Mouse (Mus musculus) thymus, postnatal 10 days (tissue): ENCODE results near the gene Cdadc1.

Experiments
- DNase-seq, 2 experiments: peaks; one replicate each; pipeline ENCODE4 v3.0.0; 2021; ENCODE audit warnings: low spot score in 2 of 2

Cdadc1 gene

DNA sequence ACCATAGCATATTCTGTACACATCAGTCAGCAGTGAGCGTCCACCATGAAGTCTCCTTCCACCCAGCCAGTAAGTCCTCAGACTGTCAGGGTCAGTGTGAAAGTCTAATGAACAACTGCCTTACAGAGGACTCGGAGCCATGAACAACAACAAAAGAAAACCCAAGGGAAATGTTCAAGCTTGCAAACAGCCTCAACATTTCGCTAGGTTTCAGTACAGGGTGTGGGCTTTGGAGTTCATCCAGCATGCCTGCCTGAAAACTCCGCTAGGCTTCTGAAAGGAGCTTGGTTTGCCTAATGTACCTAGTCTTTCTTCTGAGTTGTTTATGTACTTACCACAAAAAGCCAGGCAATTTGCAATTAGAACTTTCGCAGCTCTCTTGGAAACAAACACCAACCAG is 53.8 kb downstream of the Cdadc1 start:
- no peak for DNase-seq

DNA sequence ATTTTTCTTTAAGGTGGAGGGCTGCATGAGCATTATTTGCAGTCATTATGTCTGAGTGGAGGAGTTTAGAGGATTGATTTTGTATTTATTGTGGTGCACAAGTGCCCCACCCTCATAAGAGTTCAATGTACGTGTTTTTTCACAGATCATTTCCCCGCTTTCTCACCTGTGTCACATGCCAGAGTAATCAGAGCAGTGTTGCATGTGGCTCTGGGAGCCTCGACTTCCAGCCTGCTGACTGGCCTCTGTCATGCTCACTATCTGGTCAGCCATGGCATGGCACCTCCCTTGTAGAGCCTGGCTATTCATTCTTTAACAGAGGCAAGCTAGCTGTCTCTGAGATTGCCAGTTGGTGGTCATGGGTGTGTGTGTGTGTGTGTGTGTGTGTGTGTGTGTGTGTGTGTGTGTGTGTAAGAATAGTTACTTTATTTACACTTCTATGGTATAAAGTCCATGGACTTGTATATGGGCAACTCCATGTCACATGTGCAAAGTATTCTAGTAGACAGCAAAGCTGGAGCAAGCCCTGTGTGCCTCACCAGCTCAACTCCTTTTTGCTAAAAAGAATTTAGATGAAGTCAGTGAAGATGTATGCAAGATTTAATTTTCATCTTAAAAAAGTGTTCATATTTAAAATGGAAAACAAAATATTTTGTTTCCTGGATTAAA is 54.5 kb downstream of the Cdadc1 start:
- no peak for DNase-seq

DNA sequence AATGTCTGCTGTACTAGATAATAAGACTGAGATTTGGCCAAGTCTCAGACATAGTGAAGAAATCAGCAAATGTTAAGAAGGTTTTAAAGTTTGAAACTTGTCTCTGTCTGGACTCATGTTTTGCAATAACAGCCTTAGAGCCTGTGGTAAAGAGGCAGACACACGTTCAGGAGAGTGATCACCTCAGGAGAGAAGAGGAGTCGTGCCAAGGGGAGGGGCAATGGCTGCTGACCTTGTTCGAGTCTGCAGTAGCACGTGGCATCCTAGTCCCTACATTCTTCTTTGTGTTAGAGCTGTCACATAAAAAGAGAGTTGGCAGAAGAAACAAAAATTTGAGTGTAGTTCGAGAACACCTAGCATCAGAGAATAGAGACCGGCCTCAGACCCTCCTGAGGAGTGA is 57.0 kb downstream of the Cdadc1 start:
- no peak for DNase-seq

DNA sequence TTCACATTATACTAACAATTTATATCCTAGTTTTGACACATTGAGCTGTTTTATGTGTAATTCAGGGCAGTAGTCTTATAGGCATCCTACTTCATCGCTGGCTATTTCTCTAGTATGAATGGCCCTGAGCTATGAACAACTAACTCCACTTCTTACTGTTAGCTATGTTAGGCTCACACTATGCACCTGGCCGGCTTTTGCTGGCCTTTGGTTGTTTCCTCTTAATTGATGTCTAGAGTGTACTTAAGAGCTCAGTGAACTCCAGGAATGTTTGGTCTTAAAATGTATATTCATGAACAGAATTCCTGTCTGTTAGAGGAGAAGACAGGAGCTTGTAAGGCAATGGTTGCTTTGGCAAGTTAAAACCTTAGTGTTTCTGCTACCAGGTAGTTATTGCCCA is 57.5 kb downstream of the Cdadc1 start:
- DNase-seq, result no peak

DNA sequence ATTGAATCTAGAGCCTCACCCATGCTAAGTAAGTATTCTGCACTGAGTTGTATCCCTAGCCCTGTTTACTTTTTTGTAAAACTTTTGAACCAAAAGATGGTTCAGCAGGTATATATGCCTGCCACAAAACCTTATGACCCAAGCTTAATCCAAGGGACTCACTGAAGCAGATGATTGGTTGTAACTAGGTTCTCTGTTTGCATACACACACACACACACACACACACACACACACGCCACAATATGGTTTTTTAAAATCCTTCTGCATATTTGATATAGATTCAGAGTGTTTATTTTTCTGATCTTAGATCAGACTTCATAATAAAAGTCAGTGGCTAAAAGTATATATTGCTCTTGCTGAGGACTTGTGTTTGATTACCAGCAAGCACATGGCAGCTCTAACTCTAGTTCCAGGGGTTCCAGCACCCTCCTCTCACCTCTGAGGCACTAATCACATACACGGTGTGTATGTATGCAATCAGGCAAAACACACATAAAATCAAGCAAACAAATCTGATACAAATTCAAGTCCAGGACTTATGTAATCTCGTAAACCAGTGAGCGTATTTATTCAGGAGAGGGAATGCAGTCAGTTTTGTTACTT is 59.8 kb downstream of the Cdadc1 start:
- DNase-seq, result no peak

DNA sequence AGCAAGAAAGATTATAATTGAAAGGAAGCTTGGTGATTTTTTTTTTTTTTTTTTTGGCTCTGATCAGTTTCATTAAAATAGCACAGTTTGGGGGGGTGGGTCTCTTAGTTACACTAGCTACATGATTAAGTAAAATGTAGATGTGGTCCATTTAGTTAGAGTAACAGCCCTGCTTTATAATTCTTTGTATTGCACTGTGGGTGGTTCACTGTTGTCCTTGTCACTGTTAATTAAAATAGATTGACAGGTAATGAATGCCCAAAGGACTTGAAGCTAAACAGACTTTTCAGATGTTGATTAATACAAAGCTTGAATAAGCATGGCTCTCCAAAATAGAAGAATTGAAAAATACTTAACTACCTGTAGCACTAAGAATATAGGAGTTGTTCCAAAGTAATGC is 63.9 kb downstream of the Cdadc1 start:
- no peak for DNase-seq

DNA sequence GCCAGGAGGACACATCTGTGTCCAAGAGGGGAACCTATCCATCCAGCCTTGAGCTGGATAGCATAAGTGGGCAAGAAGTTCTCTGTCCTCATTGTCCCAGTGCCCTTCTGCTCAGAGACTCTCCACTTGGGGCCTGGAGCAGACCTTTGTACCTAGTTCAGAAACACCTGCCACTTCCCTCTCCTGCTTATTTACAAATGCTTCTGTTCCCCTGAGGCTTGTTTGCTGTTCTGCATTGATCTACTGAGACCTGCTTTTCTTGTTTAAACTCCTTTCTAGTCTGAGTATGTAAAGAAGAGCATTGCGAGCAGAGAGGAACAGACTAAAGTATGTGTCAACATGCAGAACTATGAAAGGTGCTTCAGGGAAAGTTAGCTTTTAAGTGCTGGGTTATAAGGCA is 64.8 kb downstream of the Cdadc1 start:
- no peak for DNase-seq

DNA sequence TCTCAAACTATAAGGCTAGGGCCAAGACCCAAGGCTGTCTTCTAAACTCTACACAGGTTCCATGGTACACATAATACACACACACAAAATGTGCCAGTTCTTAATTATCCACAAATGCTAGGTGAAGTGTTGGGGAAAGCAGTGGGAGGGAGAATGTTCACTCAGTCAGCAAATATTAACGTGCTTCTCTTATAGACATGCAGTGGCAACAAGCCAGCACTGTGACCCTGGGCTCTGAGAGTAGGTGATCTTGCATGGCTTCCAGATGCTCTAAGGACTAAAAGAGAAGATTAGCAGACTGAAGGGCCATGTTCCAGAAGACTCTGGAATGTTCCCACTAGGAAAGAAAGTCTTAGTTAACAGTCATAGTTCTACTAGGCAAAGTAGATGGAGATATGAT is 67.0 kb downstream of the Cdadc1 start:
- DNase-seq, result no peak

DNA sequence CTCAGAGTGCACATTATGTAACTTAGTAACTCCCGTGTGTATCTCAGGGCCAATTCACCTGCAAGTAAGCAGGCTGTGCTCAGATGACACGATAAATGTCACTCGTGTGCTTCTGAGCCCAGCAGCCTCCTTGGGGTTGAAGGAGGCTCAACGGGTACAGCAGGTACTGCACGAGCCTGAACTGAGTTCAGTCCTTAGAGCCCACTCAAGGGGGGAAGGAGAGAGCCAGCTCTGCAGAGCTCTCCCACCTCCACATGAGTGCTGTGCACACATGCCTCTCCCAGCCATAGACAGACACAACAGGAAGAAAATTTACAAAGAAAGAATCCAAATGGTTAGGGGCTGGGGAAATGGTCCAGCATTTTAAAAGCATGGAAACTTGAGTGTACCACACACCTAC is 71.9 kb downstream of the Cdadc1 start:
- DNase-seq, result no peak

DNA sequence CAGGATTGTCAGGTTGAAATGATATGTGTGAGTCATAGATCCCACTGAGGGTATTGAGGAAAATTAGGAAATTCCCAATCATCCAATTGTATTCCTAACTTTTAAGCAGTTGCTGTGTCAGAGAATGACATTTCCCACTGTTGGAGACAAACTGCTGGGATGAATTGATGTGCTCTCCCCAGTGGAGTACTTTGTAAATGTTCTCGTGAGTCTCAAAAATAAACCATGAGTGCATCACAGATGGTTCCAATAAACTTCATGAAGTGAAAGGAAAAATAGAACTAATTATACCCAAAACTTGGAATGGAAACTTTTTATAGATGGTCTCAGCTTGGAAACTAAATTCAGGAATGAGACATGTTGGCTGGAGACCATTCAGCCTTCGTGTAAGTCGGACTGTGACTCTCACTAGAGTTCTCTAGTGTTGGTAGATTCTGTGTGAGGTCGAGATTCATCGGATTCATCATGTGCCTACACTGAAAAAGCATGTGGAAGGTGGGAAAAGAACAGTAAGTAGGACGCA is 83.8 kb downstream of the Cdadc1 start:
- DNase-seq, result no peak
